Mouse (Mus musculus) thymus, postnatal 25 days (tissue): Measurements from ENCODE around the gene Igf2bp2.

Source experiments
- DNase-seq: peaks from one replicate; pipeline ENCODE4 v3.0.0; 2022

Igf2bp2 gene

GRCm38 (mm10) chr16:22097659-22098058 lies 65.4 kb downstream of the Igf2bp2 start:
- no peak for DNase-seq

- no peak for DNase-seq
These were observed 67.3 kb downstream of the Igf2bp2 start for GRCm38 (mm10) chr16:22095751-22096150.

GRCm38 (mm10) chr16:22091255-22091783 lies 71.8 kb downstream of the Igf2bp2 start:
- no peak for DNase-seq

- no peak for DNase-seq
These were observed 77.7 kb downstream of the Igf2bp2 start for GRCm38 (mm10) chr16:22085411-22085810.

- no peak for DNase-seq
These were observed 82.9 kb downstream of the Igf2bp2 start for GRCm38 (mm10) chr16:22080125-22080710.

- no peak for DNase-seq
These were observed 86.5 kb downstream of the Igf2bp2 start for GRCm38 (mm10) chr16:22076620-22076941.

GRCm38 (mm10) chr16:22075829-22076619 lies 87.1 kb downstream of the Igf2bp2 start:
- no peak for DNase-seq

GRCm38 (mm10) chr16:22075067-22075466 lies 88.0 kb downstream of the Igf2bp2 start:
- peak; percentile 36 for DNase-seq

GRCm38 (mm10) chr16:22071361-22071760 lies 91.7 kb downstream of the Igf2bp2 start:
- no peak for DNase-seq

GRCm38 (mm10) chr16:22067406-22067805 lies 95.7 kb downstream of the Igf2bp2 start:
- DNase-seq, result peak; percentile 63

GRCm38 (mm10) chr16:22065536-22065935 lies 97.6 kb downstream of the Igf2bp2 start:
- DNase-seq, result no peak

GRCm38 (mm10) chr16:22062284-22062683 lies 100.8 kb downstream of the Igf2bp2 start:
- peak; percentile 53 for DNase-seq

GRCm38 (mm10) chr16:22061555-22062160 lies 101.4 kb downstream of the Igf2bp2 start:
- peak; percentile 31 for DNase-seq

GRCm38 (mm10) chr16:22060416-22060815 lies 102.7 kb downstream of the Igf2bp2 start:
- DNase-seq, result no peak

- DNase-seq, result no peak
These were observed 104.2 kb downstream of the Igf2bp2 start for GRCm38 (mm10) chr16:22058871-22059270.

GRCm38 (mm10) chr16:22057498-22057897 lies 105.6 kb downstream of the Igf2bp2 start:
- no peak for DNase-seq

GRCm38 (mm10) chr16:22053411-22053810 lies 109.7 kb downstream of the Igf2bp2 start:
- no peak for DNase-seq

- no peak for DNase-seq
These were observed 116.2 kb downstream of the Igf2bp2 start for GRCm38 (mm10) chr16:22046739-22047366.

- DNase-seq, result no peak
These were observed 117.2 kb downstream of the Igf2bp2 start for GRCm38 (mm10) chr16:22045930-22046329.

- DNase-seq, result no peak
These were observed 119.3 kb downstream of the Igf2bp2 start for GRCm38 (mm10) chr16:22043830-22044229.

GRCm38 (mm10) chr16:22039978-22040377 lies 123.1 kb downstream of the Igf2bp2 start:
- no peak for DNase-seq

GRCm38 (mm10) chr16:22038554-22038953 lies 124.5 kb downstream of the Igf2bp2 start:
- no peak for DNase-seq

- DNase-seq, result no peak
These were observed 135.6 kb downstream of the Igf2bp2 start for GRCm38 (mm10) chr16:22027474-22027873.
